Mouse (Mus musculus): Measurements from ENCODE around the gene Actl9. TPM values are rescaled to one million over a fixed set of nuclear protein-coding genes. Genes with fewer than 3 reads are reported as not detected.

Actl9 gene
- not detected for polyA plus RNA-seq (2014; fragmentation: Illumina TruSeq; extraction: RNeasy Lipid Tissue Mini Kit (QIAGEN cat#74804))

GRCm38 (mm10) chr17:33432019-33432946 is at the start of gene Actl9:
Actl9 (plus strand) TSS chr17:33432896.

GRCm38 (mm10) chr17:33394182-33395034 is 38.3 kb upstream of the Actl9 start, which contains the start of gene Zfp101:
Zfp101 (minus strand) TSS chr17:33394641.

Other genes with a start within 250 kb of the Actl9 start
- not detected for gene Olfr239, start 241.6 kb upstream of the Actl9 start, polyA plus RNA-seq (2014; fragmentation: Illumina TruSeq; extraction: RNeasy Lipid Tissue Mini Kit (QIAGEN cat#74804))
- not detected for gene Olfr1564, start 211.2 kb upstream of the Actl9 start, polyA plus RNA-seq (2014; fragmentation: Illumina TruSeq; extraction: RNeasy Lipid Tissue Mini Kit (QIAGEN cat#74804))
- 58.6 TPM for gene Zfp955a, start 177.8 kb upstream of the Actl9 start, polyA plus RNA-seq (2014; fragmentation: Illumina TruSeq; extraction: RNeasy Lipid Tissue Mini Kit (QIAGEN cat#74804))
- not detected for gene Olfr63, start 168.2 kb upstream of the Actl9 start, polyA plus RNA-seq (2014; fragmentation: Illumina TruSeq; extraction: RNeasy Lipid Tissue Mini Kit (QIAGEN cat#74804))
- 31.4 TPM for gene Zfp955b, start 143.4 kb upstream of the Actl9 start, polyA plus RNA-seq (2014; fragmentation: Illumina TruSeq; extraction: RNeasy Lipid Tissue Mini Kit (QIAGEN cat#74804))
- 86.0 TPM for gene Zfp81, start 74.0 kb upstream of the Actl9 start, polyA plus RNA-seq (2014; fragmentation: Illumina TruSeq; extraction: RNeasy Lipid Tissue Mini Kit (QIAGEN cat#74804))
- 38.9 TPM for gene Zfp101, start 38.3 kb upstream of the Actl9 start, polyA plus RNA-seq (2014; fragmentation: Illumina TruSeq; extraction: RNeasy Lipid Tissue Mini Kit (QIAGEN cat#74804))
- 6.2 TPM for gene Adamts10, start 91.3 kb downstream of the Actl9 start, polyA plus RNA-seq (2014; fragmentation: Illumina TruSeq; extraction: RNeasy Lipid Tissue Mini Kit (QIAGEN cat#74804))
- gene Myo1f, start 122.8 kb downstream of the Actl9 start, polyA plus RNA-seq (2014; fragmentation: Illumina TruSeq; extraction: RNeasy Lipid Tissue Mini Kit (QIAGEN cat#74804)), result 0.83 TPM
- 2.1 TPM for gene Zfp414, start 196.2 kb downstream of the Actl9 start, polyA plus RNA-seq (2014; fragmentation: Illumina TruSeq; extraction: RNeasy Lipid Tissue Mini Kit (QIAGEN cat#74804))
- gene Pram1, start 205.2 kb downstream of the Actl9 start, polyA plus RNA-seq (2014; fragmentation: Illumina TruSeq; extraction: RNeasy Lipid Tissue Mini Kit (QIAGEN cat#74804)), result not detected